Mouse (Mus musculus) heart, embryonic 16.5 days (tissue): ENCODE measurements at regions not wholly inside any gene's neighbourhood (a gene's known extent, or its start where the extent isn't known, plus 50 kb on each side); places are given as distances from the start of the nearest gene placed in this dataset.

Experiments
- ATAC-seq: fragments of 200-750 bp; cut with Nextera tagmentation; replicated peaks from 2 replicates; pipeline ENCODE4 v1.8.0; 2017; ENCODE audit warnings: moderate number of reproducible peaks; ENCODE audit not compliant: insufficient read depth, low FRiP score; ENCODE audit errors: extremely low read depth
- H3K27ac ChIP-seq: fragments of 300-500 bp; sonication (generic); 2 replicates; pipeline ENCODE4 v1.5.1; 2014; ENCODE audit warnings: mild to moderate bottlenecking, low read length, control low read depth, moderate library complexity
- H3K27me3 ChIP-seq: fragments of 300-500 bp; sonication (generic); 2 replicates; pipeline ENCODE4 v1.6.1; 2014; ENCODE audit warnings: low read length, mixed read lengths; ENCODE audit not compliant: control insufficient read depth, insufficient read depth
- H3K36me3 ChIP-seq: fragments of 300-500 bp; sonication (generic); 2 replicates; pipeline ENCODE4 v1.6.1; 2014; ENCODE audit not compliant: control insufficient read depth, insufficient read depth
- H3K4me1 ChIP-seq: fragments of 300-500 bp; sonication (generic); 2 replicates; pipeline ENCODE4 v1.6.1; 2014; ENCODE audit warnings: low read length, mixed read lengths; ENCODE audit not compliant: control insufficient read depth, insufficient read depth
- H3K4me2 ChIP-seq: fragments of 300-500 bp; sonication (generic); 2 replicates; pipeline ENCODE4 v1.6.1; 2014; ENCODE audit warnings: low read depth, mild to moderate bottlenecking, control low read depth, low read length
- H3K4me3 ChIP-seq: fragments of 300-500 bp; sonication (generic); 2 replicates; pipeline ENCODE4 v1.5.1; 2014; ENCODE audit warnings: mild to moderate bottlenecking, control low read depth, low read length
- H3K9ac ChIP-seq: fragments of 300-500 bp; sonication (generic); 2 replicates; pipeline ENCODE4 v1.6.1; 2014; ENCODE audit warnings: low read length, control low read depth
- H3K9me3 ChIP-seq: fragments of 300-500 bp; sonication (generic); replicated peaks from 2 replicates; pipeline ENCODE4 v1.6.1; 2016; ENCODE audit warnings: low read length; ENCODE audit not compliant: control insufficient read depth
- WGBS: fragments of 180-500 bp; shearing (Covaris S2); extraction: QIAGEN DNeasy Blood & Tissue Kit; methylation state at CpG from one replicate; pipeline ENCODE4 v1.1.7; 2014; 5-methylcytosine and 5-hydroxymethylcytosine counted together

DNA sequence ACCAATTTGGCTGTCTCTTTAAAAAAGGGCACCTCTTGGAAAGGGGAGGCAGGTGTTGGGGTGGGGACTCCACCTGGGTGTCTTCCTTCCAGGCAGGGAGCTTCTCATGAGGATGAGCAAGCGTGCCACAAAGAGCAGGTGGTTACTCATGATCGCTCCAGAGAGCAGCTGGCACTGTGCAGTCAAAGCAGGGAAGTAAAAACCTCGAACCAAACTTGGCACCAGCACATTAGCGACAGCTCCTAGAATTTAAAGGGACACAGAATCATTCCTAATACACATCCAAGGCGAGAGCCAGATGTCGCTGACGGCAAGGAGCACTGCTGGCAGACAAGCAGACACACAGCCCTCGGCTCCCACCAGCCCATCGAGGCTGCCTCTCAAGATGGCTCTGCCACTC lies 70.4 kb downstream of the Irx5 start:
- Histone ChIP-seq H3K27ac (no peak overlapping the region), H3K9me3 (no peaks in the 10 kb centered on the region), H3K9ac (no peak overlapping the region), H3K4me3 (no peak overlapping the region), H3K4me2 (no peak overlapping the region), H3K27me3 (no peaks in the 10 kb centered on the region; the same call in 1 of the 2 replicates), H3K4me1 (no peaks in the 10 kb centered on the region), H3K36me3 (no peaks in the 10 kb centered on the region)
- 54% methylated on average over 9 of the region's 9 CpGs for WGBS
- no peak for ATAC-seq

DNA sequence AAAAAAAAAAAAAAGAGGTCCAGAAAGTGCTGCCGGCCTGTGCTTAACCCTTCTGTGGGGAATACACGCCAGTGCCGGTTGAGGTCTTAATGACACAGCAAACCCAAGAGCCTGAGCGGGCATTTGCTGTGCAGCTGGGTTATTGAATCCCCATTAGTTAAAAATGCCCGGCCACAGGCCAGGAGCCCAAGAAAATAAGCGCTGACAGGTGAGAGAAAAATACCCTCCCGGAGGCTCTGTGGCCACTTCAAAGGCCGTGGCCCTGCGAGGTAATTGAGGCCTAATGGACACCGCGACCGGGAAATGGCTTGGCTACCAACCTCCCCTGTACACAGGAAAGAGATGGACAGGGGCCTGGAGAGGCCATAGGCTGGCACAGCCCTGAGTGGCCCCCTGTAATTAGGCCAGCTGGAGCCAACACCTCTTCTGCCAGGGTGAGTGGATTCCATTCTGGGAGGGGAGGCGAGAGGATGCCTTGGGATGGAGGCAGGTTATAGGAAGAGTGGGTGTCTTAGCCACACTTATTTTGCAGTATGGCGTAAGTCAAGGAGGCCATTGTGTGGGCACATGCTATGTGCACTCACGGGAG lies 79.7 kb downstream of the Irx5 start:
- H3K4me3 ChIP-seq = no peak overlapping the region
- ATAC-seq = no peak
- no peaks in the 10 kb centered on the region for H3K4me1 ChIP-seq
- H3K27ac ChIP-seq = no peak overlapping the region
- no peaks in the 10 kb centered on the region for H3K36me3 ChIP-seq
- no peak overlapping the region for H3K4me2 ChIP-seq
- H3K27me3 ChIP-seq = peaks cover 2% of the 10 kb centered on the region; the same call in 1 of the 2 replicates
- H3K9ac ChIP-seq = no peak overlapping the region
- H3K9me3 ChIP-seq = no peaks in the 10 kb centered on the region
- 80% methylated on average over 15 of the region's 15 CpGs for WGBS

DNA sequence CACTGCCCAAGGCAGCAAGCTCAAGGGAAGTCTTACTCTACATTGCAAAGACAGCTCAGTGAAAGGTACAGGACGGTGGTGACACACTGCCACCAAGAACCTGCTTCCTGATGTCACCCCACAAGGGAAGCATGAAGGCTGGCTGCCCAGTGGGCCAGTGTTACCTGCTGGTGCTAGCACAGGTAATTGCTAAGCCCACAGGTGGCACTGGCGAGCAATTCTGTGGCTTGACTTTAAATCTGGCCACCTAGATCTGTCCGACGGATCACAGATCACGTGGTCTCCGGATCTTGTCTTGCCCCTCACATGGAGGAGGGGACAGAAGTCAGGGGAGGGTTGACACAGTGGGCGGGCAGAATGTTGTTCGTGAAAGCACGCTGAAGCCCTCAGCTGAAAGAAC lies 80.9 kb downstream of the Irx5 start:
- H3K4me2 ChIP-seq = no peak overlapping the region
- H3K4me3 ChIP-seq = no peak overlapping the region
- H3K27me3 ChIP-seq = peaks cover 2% of the 10 kb centered on the region; the same call in 1 of the 2 replicates
- no peak overlapping the region for H3K9ac ChIP-seq
- no peaks in the 10 kb centered on the region for H3K4me1 ChIP-seq
- 33% methylated on average over 9 of the region's 9 CpGs for WGBS
- ATAC-seq = no peak
- H3K36me3 ChIP-seq = no peaks in the 10 kb centered on the region
- no peaks in the 10 kb centered on the region for H3K9me3 ChIP-seq
- H3K27ac ChIP-seq = no peak overlapping the region

DNA sequence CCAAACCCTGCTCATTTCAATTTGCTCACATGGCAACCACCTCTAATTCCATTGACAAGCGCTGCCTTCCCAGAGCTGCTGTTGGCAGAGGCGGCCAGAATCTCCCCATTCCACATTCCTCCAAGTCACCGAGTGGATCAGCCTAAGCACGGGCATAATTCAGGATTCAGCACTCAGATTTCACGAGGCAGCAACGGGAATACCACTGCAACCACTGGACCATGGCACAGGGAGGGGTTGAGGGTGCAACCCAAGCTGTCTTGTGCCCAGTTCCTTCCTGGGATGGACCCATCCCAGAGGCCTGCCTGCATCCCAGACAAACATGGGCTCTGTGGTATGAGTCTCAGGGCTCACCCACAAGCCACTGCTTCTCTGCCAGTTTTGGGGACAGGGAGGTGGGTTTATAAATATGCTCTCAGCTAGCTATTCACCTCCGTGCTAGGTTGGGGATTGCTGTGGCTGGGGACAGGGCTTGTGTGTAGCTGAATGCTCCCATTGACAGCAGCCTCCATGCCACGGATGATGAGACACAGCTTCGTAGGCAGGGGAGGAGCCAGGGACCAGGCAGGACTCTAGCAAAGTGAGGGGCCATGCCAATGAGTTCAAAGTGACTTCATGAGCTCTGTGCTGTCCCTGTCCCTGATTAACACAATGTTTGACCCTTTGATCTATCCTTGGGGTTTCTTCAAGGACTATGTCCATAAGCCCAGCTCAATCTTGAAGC lies 82.5 kb downstream of the Irx5 start:
- Histone ChIP-seq H3K4me3 (no peak overlapping the region), H3K27ac (no peak overlapping the region), H3K9me3 (no peaks in the 10 kb centered on the region), H3K9ac (no peak overlapping the region), H3K27me3 (peaks cover 6% of the 10 kb centered on the region; the same call in 1 of the 2 replicates), H3K36me3 (no peaks in the 10 kb centered on the region), H3K4me1 (no peaks in the 10 kb centered on the region), H3K4me2 (no peak overlapping the region)
- WGBS = 53% methylated on average over 9 of the region's 9 CpGs
- no peak for ATAC-seq

DNA sequence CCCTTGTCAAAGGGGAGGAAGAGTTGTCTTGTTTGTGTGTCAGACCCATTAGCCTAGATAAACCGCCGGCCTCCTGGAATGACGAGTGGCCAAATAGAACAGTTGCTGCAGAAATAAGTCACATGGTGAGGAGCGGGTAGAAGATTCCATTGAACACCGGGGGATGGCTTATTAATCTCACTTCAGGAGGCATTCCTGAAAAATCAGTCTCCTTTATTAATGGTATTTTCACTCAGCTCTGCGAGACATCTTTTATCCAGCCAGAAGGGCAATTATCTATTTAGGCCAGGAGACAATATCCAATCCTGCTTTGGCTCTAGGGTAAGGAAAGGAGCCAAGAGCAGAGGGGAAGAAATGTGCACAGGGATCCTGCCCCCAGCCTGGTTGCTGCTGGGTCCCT lies 84.7 kb downstream of the Irx5 start:
- ATAC-seq = no peak
- no peak overlapping the region for H3K4me3 ChIP-seq
- H3K27me3 ChIP-seq = peaks cover 6% of the 10 kb centered on the region; the same call in 1 of the 2 replicates
- no peaks in the 10 kb centered on the region for H3K9me3 ChIP-seq
- H3K4me1 ChIP-seq = no peaks in the 10 kb centered on the region
- H3K27ac ChIP-seq = no peak overlapping the region
- H3K36me3 ChIP-seq = no peaks in the 10 kb centered on the region
- WGBS = 53% methylated on average over 6 of the region's 6 CpGs
- H3K9ac ChIP-seq = no peak overlapping the region
- no peak overlapping the region for H3K4me2 ChIP-seq

DNA sequence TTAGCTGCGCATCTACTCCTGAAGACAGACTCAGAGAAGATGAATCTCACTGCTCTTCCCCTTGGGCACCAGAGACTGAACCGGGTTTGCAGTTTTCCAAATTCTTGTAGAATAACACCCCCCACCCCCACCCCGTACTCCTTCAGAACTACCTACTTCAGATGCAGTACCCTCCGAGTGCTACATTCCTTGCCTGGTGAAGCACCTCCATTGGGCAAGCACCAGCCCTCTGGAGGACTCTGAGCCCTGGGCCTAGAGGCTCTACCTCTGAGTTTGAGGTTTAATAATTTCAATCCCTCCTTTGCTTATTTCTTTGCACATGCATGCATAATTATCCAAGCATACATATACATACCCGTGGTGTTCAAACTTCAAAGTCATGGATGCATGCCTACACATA lies 101.9 kb downstream of the Irx5 start:
- peaks cover 42% of the 10 kb centered on the region for H3K27me3 ChIP-seq
- 77% methylated on average over 5 of the region's 5 CpGs for WGBS

DNA sequence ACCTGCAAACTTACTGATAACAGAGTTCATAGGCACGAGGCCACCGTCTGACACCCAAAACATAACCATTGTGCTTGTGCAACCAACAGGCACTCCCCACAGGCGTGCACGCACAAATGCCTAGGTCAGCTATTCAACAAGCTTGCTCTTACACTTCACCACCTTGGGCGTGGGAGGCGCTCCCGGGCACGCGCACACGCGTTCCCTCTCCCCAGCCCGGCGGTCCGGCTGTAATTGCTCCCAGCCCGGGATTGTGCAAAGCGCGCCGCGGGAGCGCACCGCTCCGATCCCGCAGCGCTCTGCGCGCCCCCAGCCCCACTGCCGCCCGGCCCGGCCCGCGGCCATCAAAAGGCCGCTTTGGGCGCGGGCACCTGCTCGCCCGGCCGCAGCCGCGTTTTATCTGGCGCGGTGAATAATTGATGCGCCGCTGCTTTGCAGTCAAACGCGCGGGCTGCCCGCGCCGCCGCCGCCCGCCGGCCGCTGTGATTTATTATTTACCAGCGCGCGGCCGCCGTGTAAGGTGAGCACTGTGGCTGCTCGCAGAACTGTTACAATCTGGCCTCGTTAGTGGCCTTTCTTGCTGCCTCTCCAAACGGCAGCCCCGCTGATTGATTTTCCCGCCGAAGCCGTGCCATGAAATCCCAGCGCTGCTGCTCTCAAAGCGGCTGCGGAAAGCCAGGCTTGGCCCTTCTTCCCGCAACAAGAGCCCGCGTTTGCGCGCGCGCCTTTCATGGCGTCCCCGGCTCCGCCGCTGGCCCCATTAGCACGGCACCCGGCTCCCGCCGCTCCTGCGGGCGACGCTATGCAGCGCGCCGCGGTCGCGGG lies 102.9 kb downstream of the Irx5 start:
- Histone ChIP-seq H3K4me1 (peaks cover 5% of the 10 kb centered on the region; the same call in 1 of the 2 replicates), H3K4me2 (peak overlapping the region; percentile 80), H3K27me3 (peaks cover 47% of the 10 kb centered on the region), H3K27ac (no peak overlapping the region), H3K9me3 (no peaks in the 10 kb centered on the region), H3K9ac (peak overlapping the region; percentile 54), H3K4me3 (peak overlapping the region; percentile 52), H3K36me3 (no peaks in the 10 kb centered on the region)
- peak; percentile 45; the same call in 1 of the 2 replicates for ATAC-seq
- under 1% methylated on average over 93 of the region's 93 CpGs for WGBS

More for the DNA sequence above, 101.9 kb downstream of the Irx5 start:
- H3K27ac ChIP-seq = no peak overlapping the region
- ATAC-seq = no peak
- peaks cover 5% of the 10 kb centered on the region; the same call in 1 of the 2 replicates for H3K4me1 ChIP-seq
- no peak overlapping the region for H3K4me2 ChIP-seq
- no peaks in the 10 kb centered on the region for H3K36me3 ChIP-seq
- H3K9ac ChIP-seq = no peak overlapping the region
- H3K9me3 ChIP-seq = 0 out of 2 replicates have a peak, but pooled peaks cover 3% of the 10 kb centered on the region
- H3K4me3 ChIP-seq = no peak overlapping the region

DNA sequence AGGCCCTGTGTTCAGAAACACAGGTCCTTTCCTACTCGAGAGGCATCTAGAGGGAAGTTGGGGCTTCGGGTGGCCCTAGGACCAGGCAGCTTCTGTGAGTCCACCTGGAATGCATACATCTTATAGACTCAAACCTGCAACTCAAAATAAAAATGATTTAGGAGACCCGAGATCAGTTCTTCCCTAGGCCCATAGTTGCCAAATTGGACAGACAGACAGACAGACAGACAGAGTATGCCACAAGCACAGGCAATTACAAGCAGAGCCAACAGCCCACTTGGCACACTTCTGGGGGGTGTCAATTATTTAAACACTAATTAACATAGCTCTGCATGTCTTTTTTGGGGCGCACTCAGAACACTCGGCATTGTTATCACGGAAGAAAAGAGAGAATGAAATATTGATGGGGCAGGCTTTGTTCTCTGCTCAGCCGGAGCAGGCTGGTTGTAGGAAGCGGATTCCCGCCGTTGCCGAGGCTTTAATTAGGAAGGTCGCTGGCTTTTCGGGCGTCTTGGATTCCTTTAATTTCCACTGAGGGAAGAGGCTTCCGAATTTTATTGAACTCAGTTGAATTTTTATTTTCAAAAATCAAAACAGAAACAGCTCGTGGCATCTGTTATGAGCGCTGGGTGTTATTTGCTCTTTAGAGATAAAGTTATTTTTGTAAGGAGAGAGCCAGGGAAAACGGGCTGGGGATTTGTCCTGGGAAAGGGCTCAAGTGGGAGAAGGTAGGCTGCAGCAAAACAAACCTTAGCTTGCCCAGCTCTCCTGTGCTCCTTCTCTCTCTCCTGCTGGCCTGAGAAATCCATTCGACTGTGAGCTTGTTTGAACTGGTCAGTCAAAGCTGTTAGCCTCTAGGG lies 111.9 kb downstream of the Irx5 start:
- Histone ChIP-seq H3K4me3 (no peak overlapping the region), H3K9me3 (no peaks in the 10 kb centered on the region), H3K36me3 (no peaks in the 10 kb centered on the region), H3K27ac (no peak overlapping the region), H3K4me2 (no peak overlapping the region), H3K27me3 (peaks cover 4% of the 10 kb centered on the region), H3K9ac (no peak overlapping the region), H3K4me1 (no peaks in the 10 kb centered on the region)
- ATAC-seq = no peak
- 46% methylated on average over 19 of the region's 19 CpGs for WGBS
